9 mouse cellular contexts compared by ENCODE assay signal in the genomic region with DNA sequence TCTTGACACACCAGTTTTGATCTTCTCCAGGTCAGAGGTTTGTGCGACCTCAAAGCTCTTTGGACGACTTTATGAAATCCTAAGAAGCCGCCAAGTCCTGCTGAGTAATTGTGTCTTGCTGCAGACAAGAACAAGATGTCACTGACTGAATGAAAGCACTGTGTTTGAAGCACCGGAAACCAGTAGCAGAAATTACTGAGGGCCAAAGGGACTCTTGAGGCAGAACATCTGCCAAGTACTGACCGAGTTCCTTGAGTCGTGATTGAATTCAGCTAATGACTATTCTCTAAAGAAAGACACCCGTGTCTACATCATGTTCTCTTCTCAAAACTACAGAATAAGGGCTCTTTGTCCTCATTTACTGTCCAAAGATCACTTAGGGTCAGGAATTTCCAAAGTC.
DNase-seq lines count a peak whose midpoint lies in the region; ATAC-seq lines count a peak whose summit lies in the region.
"Had no signal": no experiment of that assay in that cellular context is flagged by ENCODE, and none has a peak within 500 bp of the region (broad histone marks: within the 10 kb centered on the region; RNA-seq: fewer than 3 reads in every experiment).

No protein-coding gene starts in this region.

- no peak for DNase-seq in frontal cortex, postnatal 10 days (ENCODE audit: low spot score in 2 of 2)
- peak; percentile 5 for DNase-seq in urinary bladder, postnatal 14 days (ENCODE audit: low spot score)
- DNase-seq in urinary bladder, postnatal 10 days (ENCODE audit: low spot score), result no peak
- peak; percentile 44 for DNase-seq in kidney, postnatal 14 days
- DNase-seq in spleen, postnatal 10 days (ENCODE audit: low spot score in 2 of 2), result no peak
- no peak for DNase-seq in natural killer cell, adult 2 months (ENCODE audit: low spot score in 2 of 2)
- no peak for DNase-seq in spleen, adult 18-20 months
- DNase-seq: gastrocnemius, adult 2 months had no signal

- peak; percentile 41; the same call in 1 of the 2 replicates for ATAC-seq in frontal cortex, adult (ENCODE audit: low TSS enrichment)

Comparison
In these comparisons a context has a peak if more than half of its experiments do, and no peak if none do; other contexts are left out.
1. DNase-seq: peak in urinary bladder, postnatal 14 days (single experiment) and kidney, postnatal 14 days (single experiment); none in frontal cortex, postnatal 10 days (0 of 2), urinary bladder, postnatal 10 days (single experiment), spleen, postnatal 10 days (0 of 2), natural killer cell, adult 2 months (0 of 2) and spleen, adult 18-20 months (0 of 2).